Mouse (Mus musculus) forebrain, embryonic 10.5 days (tissue): Measurements from ENCODE around the gene Atp8b5. TPM values are rescaled to one million over a fixed set of nuclear protein-coding genes. Genes with fewer than 3 reads are reported as not detected.

Experiments
- DNase-seq: peaks from one replicate; pipeline ENCODE4 v3.0.0-alpha.2; 2017; ENCODE audit warnings: low spot score; ENCODE audit errors: extremely low spot score
- H3K27ac ChIP-seq: fragments of 300-500 bp; sonication (generic); 2 replicates; pipeline ENCODE4 v1.5.1; 2016; ENCODE audit warnings: mild to moderate bottlenecking
- H3K27me3 ChIP-seq: fragments of 300-500 bp; sonication (generic); 2 replicates; pipeline ENCODE4 v1.6.1; 2016; ENCODE audit warnings: mild to moderate bottlenecking; ENCODE audit not compliant: poor library complexity, severe bottlenecking
- H3K36me3 ChIP-seq: fragments of 300-500 bp; sonication (generic); replicated peaks from 2 replicates; pipeline ENCODE4 v1.6.1; 2016; ENCODE audit warnings: mild to moderate bottlenecking, moderate library complexity
- H3K4me1 ChIP-seq: fragments of 300-500 bp; sonication (generic); 2 replicates; pipeline ENCODE4 v1.6.1; 2016
- H3K4me3 ChIP-seq: fragments of 300-500 bp; sonication (generic); 2 replicates; pipeline ENCODE4 v1.5.1; 2016; ENCODE audit warnings: mild to moderate bottlenecking, moderate library complexity
- H3K9me3 ChIP-seq: fragments of 300-500 bp; sonication (generic); 2 replicates; pipeline ENCODE4 v1.6.1; 2016; ENCODE audit warnings: mild to moderate bottlenecking, moderate library complexity
- WGBS: fragments of 180-500 bp; shearing (Covaris S2); methylation state at CpG from one replicate; pipeline ENCODE4 v1.1.7; 2016; 5-methylcytosine and 5-hydroxymethylcytosine counted together
- polyA plus RNA-seq: library from polyadenylated mRNA; unstranded; fragments of >200 nt; fragmentation: Nextera tagmentation; extraction: Ambion mirVana; gene quantifications from 2 replicates; pipeline ENCODE4 v1.2.1, GENCODE M21; 2016

Atp8b5 gene
- polyA plus RNA-seq, 1 experiment from 2014 or later, result 0.32 TPM

DNA sequence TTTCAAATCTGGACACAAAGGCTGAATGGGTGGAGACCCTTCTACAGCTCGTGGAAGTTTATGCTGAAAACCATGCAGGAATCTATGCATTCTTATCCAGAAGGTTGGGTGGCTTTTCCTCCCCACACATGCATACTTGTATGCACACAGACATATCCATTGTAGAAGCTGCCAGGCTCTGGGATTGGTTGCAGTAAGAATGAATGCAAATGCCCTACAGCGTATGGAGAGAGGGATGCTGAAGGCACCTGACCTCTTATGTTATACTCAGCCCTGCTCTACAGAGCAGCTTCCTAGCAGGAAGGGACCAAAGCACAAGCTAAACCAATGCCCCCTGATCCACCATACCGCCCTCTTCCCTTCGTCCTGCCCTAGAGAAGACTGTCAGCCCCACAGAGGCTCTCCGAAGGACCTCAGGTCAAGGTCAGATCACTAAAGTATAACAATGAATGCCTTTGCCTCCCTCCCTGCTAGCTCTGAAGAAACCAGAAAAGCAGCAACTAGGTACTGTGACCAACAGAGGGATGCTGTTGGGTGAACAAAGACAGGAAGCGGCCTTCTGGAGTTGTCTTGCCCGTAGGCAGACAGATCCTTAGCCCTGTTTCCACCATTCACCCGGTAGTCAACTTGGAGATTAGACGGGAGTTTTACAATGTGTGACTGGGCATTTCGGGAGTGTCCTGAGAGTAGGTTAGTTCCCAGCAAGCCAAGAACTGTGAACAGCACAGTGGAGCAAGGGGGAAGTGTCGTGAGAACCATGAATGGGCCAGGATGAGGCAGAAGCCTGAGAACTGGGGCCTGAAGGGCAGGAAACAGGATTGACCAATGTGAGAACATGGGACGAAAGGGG lies 140.3 kb downstream of the Atp8b5 start:
- Histone ChIP-seq H3K9me3 (no peaks in the 10 kb centered on the region), H3K4me1 (peaks cover 29% of the 10 kb centered on the region), H3K36me3 (no peaks in the 10 kb centered on the region), H3K27me3 (no peaks in the 10 kb centered on the region; the same call in 1 of the 2 replicates), H3K4me3 (peak overlapping the region; percentile 60), H3K27ac (peak overlapping the region; percentile 87)
- no peak for DNase-seq
- WGBS, result 72% methylated on average over 12 of the region's 12 CpGs

DNA sequence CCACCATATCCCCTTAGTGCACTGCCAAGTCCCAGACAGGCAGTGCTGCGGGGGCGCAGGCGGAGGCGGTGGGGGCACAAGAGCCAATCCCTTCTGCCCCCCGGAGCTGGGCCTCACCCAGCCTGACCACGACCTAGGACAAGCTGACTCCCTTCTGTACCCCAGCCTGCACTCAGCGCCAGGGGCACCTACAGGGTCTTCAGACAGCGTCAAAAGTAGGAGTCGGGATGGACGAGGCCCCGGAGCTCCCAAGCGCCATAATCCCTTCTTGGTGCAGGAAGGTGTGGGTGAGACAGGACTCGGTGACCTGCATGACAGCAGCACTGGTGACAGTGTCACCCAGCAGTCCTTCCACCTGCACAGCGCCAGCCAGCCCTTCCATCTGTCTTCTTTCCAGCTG lies 147.8 kb downstream of the Atp8b5 start:
- 87% methylated on average over 14 of the region's 14 CpGs for WGBS

DNA sequence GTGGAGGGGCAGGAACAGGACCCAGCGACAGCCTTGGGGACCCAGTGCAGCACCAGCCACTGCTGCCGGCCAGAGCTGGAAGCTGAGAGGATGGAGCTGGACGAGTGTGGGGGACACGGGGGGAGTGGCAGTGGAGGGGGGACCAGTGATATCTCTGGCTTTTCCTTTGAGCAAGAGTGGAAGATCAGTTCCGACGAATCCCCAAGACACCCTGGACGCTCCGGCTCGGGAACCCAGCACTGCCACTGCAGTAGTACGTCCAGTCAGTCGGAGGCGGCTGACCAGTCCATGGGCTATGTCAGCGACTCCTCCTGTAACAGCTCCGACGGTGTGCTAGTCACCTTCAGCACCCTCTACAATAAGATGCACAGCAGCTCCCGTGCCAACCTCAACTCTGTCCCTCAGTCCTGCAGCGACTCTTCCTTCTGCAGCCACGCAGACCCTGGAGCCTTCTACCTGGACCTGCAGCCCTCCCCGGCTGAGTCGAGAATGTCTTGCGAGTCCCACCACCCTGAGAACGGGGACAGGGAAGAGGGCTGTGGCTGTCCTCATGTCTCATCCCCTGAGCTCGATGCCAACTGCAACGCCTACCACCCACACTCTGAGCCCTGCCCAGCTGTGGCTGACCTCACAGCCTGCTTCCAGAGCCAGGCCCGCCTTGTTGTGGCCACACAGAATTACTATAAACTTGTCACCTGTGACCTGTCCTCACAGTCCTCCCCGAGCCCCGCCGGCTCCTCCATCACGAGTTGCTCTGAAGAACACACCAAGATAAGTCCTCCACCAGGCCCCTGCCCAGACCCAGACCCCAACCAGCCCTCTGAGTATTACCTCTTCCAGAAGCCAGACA lies 148.5 kb downstream of the Atp8b5 start:
- peaks cover 16% of the 10 kb centered on the region; the same call in 1 of the 2 replicates for H3K4me1 ChIP-seq
- H3K4me3 ChIP-seq, result no peak overlapping the region
- no peak for DNase-seq
- no peaks in the 10 kb centered on the region for H3K27me3 ChIP-seq
- 93% methylated on average over 29 of the region's 29 CpGs for WGBS
- no peak overlapping the region for H3K27ac ChIP-seq
- peaks cover 27% of the 10 kb centered on the region for H3K36me3 ChIP-seq
- no peaks in the 10 kb centered on the region for H3K9me3 ChIP-seq

More for the DNA sequence above, 147.8 kb downstream of the Atp8b5 start:
- Histone ChIP-seq H3K4me3 (no peak overlapping the region), H3K36me3 (peaks cover 27% of the 10 kb centered on the region), H3K27me3 (no peaks in the 10 kb centered on the region), H3K4me1 (peaks cover 15% of the 10 kb centered on the region; the same call in 1 of the 2 replicates), H3K9me3 (no peaks in the 10 kb centered on the region), H3K27ac (no peak overlapping the region)
- no peak for DNase-seq

DNA sequence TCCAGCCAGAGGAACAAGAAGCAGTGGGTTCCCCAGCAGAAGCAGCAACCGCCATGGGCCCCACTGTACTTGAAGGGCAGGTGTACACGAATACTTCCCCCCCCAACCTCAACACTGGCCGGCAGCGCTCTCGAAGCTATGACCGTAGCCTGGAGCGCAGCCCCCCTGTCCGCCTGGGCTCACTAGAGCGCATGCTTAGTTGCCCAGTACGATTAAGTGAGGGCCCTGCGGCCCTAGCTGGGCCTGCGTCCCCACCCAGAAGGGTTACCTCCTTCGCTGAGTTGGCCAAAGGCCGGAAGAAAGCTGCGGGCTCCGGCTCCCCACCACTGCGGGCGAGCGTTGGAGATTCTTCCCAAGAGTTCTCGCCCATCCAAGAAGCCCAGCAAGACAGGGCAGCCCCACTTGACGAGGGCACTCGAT lies 149.1 kb downstream of the Atp8b5 start:
- no peaks in the 10 kb centered on the region for H3K27me3 ChIP-seq
- no peak for DNase-seq
- peaks cover 16% of the 10 kb centered on the region; the same call in 1 of the 2 replicates for H3K4me1 ChIP-seq
- peak overlapping the region; percentile 1; the same call in 1 of the 2 replicates for H3K27ac ChIP-seq
- peaks cover 27% of the 10 kb centered on the region for H3K36me3 ChIP-seq
- 94% methylated on average over 22 of the region's 22 CpGs for WGBS
- no peak overlapping the region for H3K4me3 ChIP-seq
- H3K9me3 ChIP-seq, result no peaks in the 10 kb centered on the region

DNA sequence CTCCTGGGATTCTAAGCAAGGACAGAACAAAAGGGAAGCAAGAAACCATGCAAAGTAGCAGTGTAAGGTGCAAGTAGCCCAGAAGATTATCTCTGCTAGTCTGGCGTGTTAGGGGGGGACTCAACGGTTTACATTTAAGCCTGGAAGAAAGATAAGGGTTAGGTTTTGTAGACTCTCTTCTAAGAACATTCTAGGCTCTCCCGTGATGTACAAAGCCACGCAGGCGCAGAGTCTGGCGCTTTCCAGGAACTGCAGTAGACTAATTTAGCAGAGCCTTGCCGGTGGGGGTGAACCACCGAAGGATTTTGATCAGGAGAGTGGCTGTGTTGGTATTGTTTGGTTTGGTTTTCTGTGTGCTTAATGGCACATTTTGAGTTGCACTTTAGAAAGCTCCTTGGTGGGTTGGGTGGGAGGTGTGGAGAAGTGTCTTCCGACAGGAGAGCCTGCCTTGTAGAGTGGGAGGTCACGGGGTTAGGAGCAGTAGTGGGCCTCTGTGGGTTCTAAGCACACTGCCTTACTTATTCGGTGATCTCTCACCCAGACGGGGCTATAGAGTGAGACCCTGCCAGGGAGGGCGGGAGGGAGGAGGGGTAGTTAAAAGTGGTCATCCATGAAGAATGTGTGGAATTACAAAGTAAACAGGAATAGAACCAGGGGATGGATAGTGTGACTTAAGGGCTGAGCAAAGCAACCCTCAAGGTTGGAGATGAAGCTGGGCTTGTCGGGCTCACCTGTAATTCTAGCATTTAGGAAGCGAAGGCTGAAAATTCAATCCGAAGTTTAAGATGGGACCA lies 150.5 kb downstream of the Atp8b5 start:
- no peak for DNase-seq
- Histone ChIP-seq H3K9me3 (no peaks in the 10 kb centered on the region), H3K4me1 (peaks cover 22% of the 10 kb centered on the region; the same call in 1 of the 2 replicates), H3K4me3 (no peak overlapping the region), H3K27me3 (peaks cover 11% of the 10 kb centered on the region), H3K27ac (no peak overlapping the region), H3K36me3 (peaks cover 40% of the 10 kb centered on the region)
- 85% methylated on average over 16 of the region's 16 CpGs for WGBS

DNA sequence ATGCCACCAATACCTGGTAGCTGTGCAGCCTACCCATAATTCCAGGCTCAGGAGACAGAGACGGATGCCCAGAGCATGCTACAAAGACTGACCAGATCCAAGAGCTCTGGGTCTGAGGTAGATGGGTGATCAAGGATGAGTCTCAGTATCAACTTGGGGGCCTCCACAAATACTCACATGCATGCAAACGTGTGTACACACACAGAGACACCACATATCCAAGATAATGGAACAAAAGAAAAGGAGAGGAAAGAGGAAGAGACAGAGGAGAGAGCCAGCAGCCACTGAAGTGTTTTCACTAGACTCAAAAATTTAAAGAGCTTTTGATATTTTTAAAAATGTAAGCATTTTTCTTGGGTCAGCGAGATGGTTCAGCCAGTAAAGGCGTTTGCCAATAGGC lies 151.5 kb downstream of the Atp8b5 start:
- 83% methylated on average over 4 of the region's 4 CpGs for WGBS
- Histone ChIP-seq H3K36me3 (peaks cover 50% of the 10 kb centered on the region), H3K9me3 (no peaks in the 10 kb centered on the region), H3K4me3 (no peak overlapping the region), H3K4me1 (peaks cover 22% of the 10 kb centered on the region; the same call in 1 of the 2 replicates), H3K27me3 (peaks cover 21% of the 10 kb centered on the region), H3K27ac (no peak overlapping the region)
- DNase-seq, result no peak

DNA sequence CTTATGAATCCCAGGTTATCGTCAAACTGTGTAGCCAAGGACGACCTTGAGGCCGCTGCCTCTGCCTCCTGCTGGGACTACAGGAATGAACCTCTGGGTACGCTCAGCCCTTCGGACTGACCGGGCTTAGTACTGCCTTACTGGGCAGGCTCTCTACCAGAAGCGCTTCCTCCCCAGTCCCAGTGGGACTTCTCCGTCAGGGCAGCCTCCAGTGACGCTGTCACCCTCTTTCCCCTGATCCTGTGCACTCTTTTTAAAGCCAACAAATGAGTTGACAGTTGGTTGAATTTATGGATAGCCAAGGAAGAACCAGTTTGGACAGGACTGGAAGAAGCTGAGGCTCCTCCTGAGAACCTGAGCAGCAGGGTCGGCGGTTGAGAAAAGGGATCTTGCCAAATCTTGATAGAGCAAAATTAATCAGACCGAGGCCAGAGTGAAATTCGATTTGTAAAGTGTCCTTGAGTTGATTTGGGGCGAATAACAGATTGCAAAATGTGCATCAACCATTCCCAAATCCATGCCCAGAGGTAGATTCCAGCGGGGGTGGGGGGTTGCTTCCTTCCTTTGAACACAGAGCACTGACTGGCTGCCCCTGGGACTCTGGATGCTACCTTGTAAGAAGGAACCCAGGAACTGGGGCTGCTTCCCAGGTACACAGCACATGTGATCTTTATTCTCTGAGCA lies 152.2 kb downstream of the Atp8b5 start:
- no peak for DNase-seq
- H3K4me1 ChIP-seq, result peaks cover 22% of the 10 kb centered on the region; the same call in 1 of the 2 replicates
- no peak overlapping the region for H3K4me3 ChIP-seq
- H3K27ac ChIP-seq, result no peak overlapping the region
- WGBS, result 63% methylated on average over 15 of the region's 15 CpGs
- peaks cover 27% of the 10 kb centered on the region for H3K27me3 ChIP-seq
- H3K36me3 ChIP-seq, result peaks cover 56% of the 10 kb centered on the region
- no peaks in the 10 kb centered on the region for H3K9me3 ChIP-seq

DNA sequence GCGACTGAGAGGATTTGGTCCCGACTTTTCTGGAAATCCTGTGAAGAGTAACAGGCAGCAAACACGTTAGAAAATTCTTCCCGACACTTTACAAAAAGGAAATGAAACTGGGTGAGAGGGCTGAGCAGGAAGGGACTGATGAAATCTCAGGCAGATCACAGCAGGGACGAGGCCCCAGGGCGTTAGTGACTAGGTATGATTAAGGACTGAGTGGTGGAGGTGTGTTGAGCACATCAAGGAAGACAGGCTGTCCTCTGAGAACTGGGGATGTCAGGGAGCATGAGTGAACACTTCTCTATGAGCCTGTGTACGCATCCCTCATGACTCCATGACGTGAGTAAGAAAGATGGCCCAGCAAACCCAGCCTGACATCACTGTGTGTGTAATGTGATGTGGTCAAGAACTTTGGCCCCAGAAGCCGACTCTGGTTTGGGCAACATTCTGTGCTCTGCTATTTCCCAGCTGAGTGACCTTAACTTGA lies 152.9 kb downstream of the Atp8b5 start:
- WGBS, result 75% methylated on average over 9 of the region's 9 CpGs
- H3K36me3 ChIP-seq, result peaks cover 60% of the 10 kb centered on the region
- no peak overlapping the region for H3K4me3 ChIP-seq
- H3K27ac ChIP-seq, result no peak overlapping the region
- no peak for DNase-seq
- peaks cover 22% of the 10 kb centered on the region; the same call in 1 of the 2 replicates for H3K4me1 ChIP-seq
- peaks cover 35% of the 10 kb centered on the region for H3K27me3 ChIP-seq
- no peaks in the 10 kb centered on the region for H3K9me3 ChIP-seq

DNA sequence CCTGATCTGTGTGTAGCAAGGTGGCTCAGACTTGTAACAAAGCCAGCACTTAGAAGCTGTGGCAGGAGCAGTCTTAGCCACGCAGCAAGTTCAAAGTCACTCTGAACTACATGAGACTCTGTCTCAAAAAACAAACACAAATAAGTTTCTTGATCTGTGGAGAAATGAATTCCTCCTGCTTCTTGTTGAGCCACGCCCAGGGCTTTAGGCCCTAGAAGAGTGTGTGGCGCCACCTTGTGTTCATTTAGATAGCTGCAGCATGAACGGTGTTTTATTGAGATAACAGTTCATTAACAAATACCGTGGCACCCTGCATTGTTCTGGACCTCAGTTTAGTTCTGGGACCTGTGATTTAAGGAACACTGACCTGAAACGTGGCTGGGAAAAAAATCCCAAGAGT lies 153.3 kb downstream of the Atp8b5 start:
- Histone ChIP-seq H3K4me1 (peaks cover 26% of the 10 kb centered on the region), H3K36me3 (peaks cover 60% of the 10 kb centered on the region), H3K9me3 (no peaks in the 10 kb centered on the region), H3K27me3 (peaks cover 39% of the 10 kb centered on the region), H3K4me3 (no peak overlapping the region), H3K27ac (no peak overlapping the region)
- DNase-seq, result peak; percentile 74
- 8% methylated on average over 6 of the region's 6 CpGs for WGBS

DNA sequence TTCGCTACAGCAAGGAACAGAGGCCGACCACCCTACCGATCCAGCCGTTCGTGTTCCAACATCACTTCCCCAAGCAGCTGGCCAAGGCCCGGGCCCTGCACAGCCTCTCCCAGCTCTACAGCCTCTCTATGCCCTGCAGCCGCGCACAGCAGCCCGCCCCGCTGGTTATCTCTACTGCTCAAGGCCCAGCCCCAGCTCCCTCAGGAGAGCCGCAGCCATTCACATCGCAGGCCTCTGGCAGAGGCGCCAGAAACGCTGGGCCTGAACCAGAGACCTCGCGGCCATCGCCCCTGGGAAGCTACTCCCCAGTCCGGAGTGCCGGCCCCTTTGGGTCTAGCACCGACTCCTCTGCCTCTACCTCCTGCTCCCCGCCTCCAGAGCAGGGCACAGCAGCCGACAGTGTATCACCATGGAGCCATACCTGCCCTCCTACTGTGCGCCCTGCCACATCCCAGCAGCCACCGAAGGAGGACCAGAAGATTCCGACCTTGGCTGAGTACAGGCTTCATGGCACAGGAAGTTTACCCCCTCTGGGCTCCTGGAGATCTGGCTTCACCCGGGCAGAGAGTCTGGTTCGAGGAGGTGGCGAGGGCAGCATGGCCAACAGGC lies 154.8 kb downstream of the Atp8b5 start:
- no peak for DNase-seq
- H3K27me3 ChIP-seq, result peaks cover 54% of the 10 kb centered on the region
- no peaks in the 10 kb centered on the region for H3K9me3 ChIP-seq
- H3K4me1 ChIP-seq, result peaks cover 41% of the 10 kb centered on the region
- H3K36me3 ChIP-seq, result peaks cover 53% of the 10 kb centered on the region
- 77% methylated on average over 28 of the region's 28 CpGs for WGBS
- no peak overlapping the region for H3K4me3 ChIP-seq
- no peak overlapping the region for H3K27ac ChIP-seq
